Mouse (Mus musculus): ENCODE measurements around the gene Psmd8.

The Psmd8 gene

GRCm38 (mm10) chr7:29134693-29135386, 45.7 kb downstream of the Psmd8 start, which contains the start of gene Rasgrp4:
Gene Rasgrp4 (plus strand): TSS chr7:29134851.
- DNase-seq (ENCODE audit: low spot score): no peak

GRCm38 (mm10) chr7:29134230-29134629, 46.3 kb downstream of the Psmd8 start:
- no peak for DNase-seq (ENCODE audit: low spot score)

- no peak for DNase-seq (ENCODE audit: low spot score)
These were observed 51.8 kb downstream of the Psmd8 start for GRCm38 (mm10) chr7:29128725-29129124.

GRCm38 (mm10) chr7:29126173-29126915, 54.2 kb downstream of the Psmd8 start:
- DNase-seq (ENCODE audit: low spot score): peak; percentile 25

- DNase-seq (ENCODE audit: low spot score): peak; percentile 47
These were observed 55.5 kb downstream of the Psmd8 start, which contains the start of gene Ryr1 for GRCm38 (mm10) chr7:29124970-29125369. Gene Ryr1 (minus strand): TSS chr7:29125179.
